Mouse (Mus musculus) embryonic facial prominence, embryonic 11.5 days (tissue): ENCODE measurements at regions not wholly inside any gene's neighbourhood (a gene's known extent, or its start where the extent isn't known, plus 50 kb on each side); places are given as distances from the start of the nearest gene placed in this dataset.
"Not testable (repeated sequence)": the region's sequence is repeated elsewhere in the genome, so short reads cannot be mapped to it uniquely, and the experiment has no call there.

ENCODE experiments used
- ATAC-seq: fragments of 200-750 bp; cut with Nextera tagmentation; replicated peaks from 2 replicates; pipeline ENCODE4 v1.8.0; 2017; ENCODE audit warnings: low read depth; ENCODE audit not compliant: insufficient number of reproducible peaks, low FRiP score, low TSS enrichment
- DNase-seq: peaks from one replicate; pipeline ENCODE4 v3.0.0-alpha.2; 2015; ENCODE audit warnings: low spot score
- H3K27ac ChIP-seq: fragments of 300-500 bp; sonication (generic); replicated peaks from 2 replicates; pipeline ENCODE4 v1.5.1; 2014; ENCODE audit warnings: mild to moderate bottlenecking, low read depth, low read length, control low read depth
- H3K27me3 ChIP-seq: fragments of 300-500 bp; sonication (generic); 2 replicates; pipeline ENCODE4 v1.6.1; 2014; ENCODE audit warnings: mild to moderate bottlenecking, low read length, moderate library complexity, mixed read lengths; ENCODE audit not compliant: control insufficient read depth, insufficient read depth
- H3K36me3 ChIP-seq: fragments of 300-500 bp; sonication (generic); replicated peaks from 2 replicates; pipeline ENCODE4 v1.6.1; 2014; ENCODE audit warnings: low read depth, mild to moderate bottlenecking, low read length, moderate library complexity, mixed read lengths; ENCODE audit not compliant: control insufficient read depth, insufficient read depth
- H3K4me1 ChIP-seq: fragments of 300-500 bp; sonication (generic); 2 replicates; pipeline ENCODE4 v1.6.1; 2014; ENCODE audit warnings: low read length, mixed read lengths; ENCODE audit not compliant: control insufficient read depth, insufficient read depth
- H3K4me2 ChIP-seq: fragments of 300-500 bp; sonication (generic); 2 replicates; pipeline ENCODE4 v1.6.1; 2014; ENCODE audit warnings: low read depth, mild to moderate bottlenecking, control low read depth, low read length, moderate library complexity
- H3K4me3 ChIP-seq: fragments of 300-500 bp; sonication (generic); 2 replicates; pipeline ENCODE4 v1.5.1; 2014; ENCODE audit warnings: low read depth, low read length, control low read depth
- H3K9ac ChIP-seq: fragments of 300-500 bp; sonication (generic); replicated peaks from 2 replicates; pipeline ENCODE4 v1.6.1; 2014; ENCODE audit warnings: mild to moderate bottlenecking, control low read depth, low read length
- H3K9me3 ChIP-seq: fragments of 300-500 bp; sonication (generic); replicated peaks from 2 replicates; pipeline ENCODE4 v1.6.1; 2016; ENCODE audit warnings: mild to moderate bottlenecking, low read length, inconsistent platforms, mixed read lengths; ENCODE audit not compliant: control insufficient read depth
- WGBS: fragments of 180-500 bp; shearing (Covaris S2); extraction: QIAGEN DNeasy Blood & Tissue Kit; methylation state at CpG from one replicate; pipeline ENCODE4 v1.1.7; 2014; 5-methylcytosine and 5-hydroxymethylcytosine counted together

DNA sequence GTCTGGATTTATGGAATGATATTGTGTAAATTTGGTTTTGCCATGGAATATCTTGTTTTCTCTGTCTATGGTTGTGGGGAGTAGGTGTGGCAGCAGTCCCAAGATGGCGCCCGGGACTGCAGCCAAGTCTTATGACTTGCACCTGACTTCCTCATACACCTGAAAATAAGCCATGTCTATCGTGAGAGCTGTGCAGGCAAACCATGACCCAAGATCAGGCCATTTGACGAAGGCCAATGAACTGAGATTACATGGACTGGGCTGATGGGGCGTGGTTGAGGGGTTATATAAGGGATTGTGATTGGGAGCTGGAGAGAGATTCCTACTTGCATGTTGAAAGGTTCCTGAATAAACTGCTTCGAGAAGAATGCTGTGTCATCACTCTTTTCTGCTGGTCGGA, 139.5 kb downstream of the Slc6a15 start:
- not testable (repeated sequence) for H3K9me3 ChIP-seq

DNA sequence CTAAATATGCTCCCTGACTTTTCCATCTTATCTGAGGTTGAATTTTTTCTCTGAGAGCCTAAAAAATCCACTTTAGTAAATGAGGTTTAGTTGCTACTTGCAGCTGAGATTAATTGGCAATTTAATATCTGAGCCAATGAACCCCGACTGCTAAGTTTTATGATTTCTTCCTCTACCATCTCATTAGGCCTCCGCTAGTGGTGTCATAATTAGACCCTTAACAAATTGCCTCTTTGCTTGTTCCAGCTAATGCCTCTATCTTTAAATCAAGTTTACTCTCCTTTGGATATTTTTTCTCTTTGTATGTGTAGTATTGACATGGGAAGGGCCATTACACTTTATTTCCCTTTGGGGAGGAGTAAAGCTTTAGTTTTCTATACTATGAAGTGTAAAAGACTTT, 176.9 kb downstream of the Slc6a15 start:
- Histone ChIP-seq H3K27ac (no peak overlapping the region), H3K27me3 (no peaks in the 10 kb centered on the region), H3K4me3 (no peak overlapping the region), H3K9me3 (no peaks in the 10 kb centered on the region), H3K9ac (no peak overlapping the region), H3K4me1 (no peaks in the 10 kb centered on the region), H3K36me3 (no peaks in the 10 kb centered on the region), H3K4me2 (no peak overlapping the region)
- DNase-seq (no peak), ATAC-seq (no peak)
- WGBS, result 87% methylated on average over 2 of the region's 2 CpGs

More for the DNA sequence above, 139.5 kb downstream of the Slc6a15 start:
- not testable (repeated sequence) for H3K36me3 ChIP-seq, H3K27me3 ChIP-seq, H3K4me1 ChIP-seq, DNase-seq, H3K4me3 ChIP-seq, H3K9ac ChIP-seq, H3K27ac ChIP-seq, ATAC-seq, H3K4me2 ChIP-seq
- 90% methylated on average over 7 of the region's 7 CpGs for WGBS

GRCm38 (mm10) chr10:103549510-103549909, 181.9 kb downstream of the Slc6a15 start:
- DNase-seq (no peak), ATAC-seq (no peak)
- H3K4me2 ChIP-seq, result no peak overlapping the region
- H3K9me3 ChIP-seq, result no peaks in the 10 kb centered on the region
- H3K9ac ChIP-seq, result no peak overlapping the region
- no peak overlapping the region for H3K4me3 ChIP-seq
- no peaks in the 10 kb centered on the region for H3K27me3 ChIP-seq
- no peaks in the 10 kb centered on the region for H3K4me1 ChIP-seq
- WGBS, result 85% methylated on average over 2 of the region's 2 CpGs
- no peak overlapping the region for H3K27ac ChIP-seq
- no peaks in the 10 kb centered on the region for H3K36me3 ChIP-seq

GRCm38 (mm10) chr10:103585097-103585496, 217.5 kb downstream of the Slc6a15 start:
- no peak for DNase-seq

DNA sequence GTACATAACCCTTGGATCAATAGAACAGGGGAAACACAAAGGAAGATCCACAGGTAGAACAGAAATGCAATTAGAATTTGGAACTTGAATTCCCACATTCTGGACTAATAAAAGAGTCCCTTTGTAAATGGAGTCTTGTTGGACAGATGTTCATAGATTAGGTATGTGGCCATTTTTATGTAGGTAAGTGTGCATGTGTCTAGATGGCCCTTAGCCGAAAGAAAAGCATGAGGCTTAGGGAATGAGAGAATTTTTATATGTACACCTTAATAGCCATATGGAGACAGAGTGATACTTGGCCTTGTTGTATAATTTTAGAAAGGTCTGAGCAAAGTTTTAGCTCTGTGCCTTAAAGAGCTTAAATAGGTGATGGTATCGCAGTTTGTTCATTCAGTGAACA, 217.9 kb downstream of the Slc6a15 start:
- no peak for ATAC-seq
- Histone ChIP-seq H3K4me2 (no peak overlapping the region), H3K9me3 (no peaks in the 10 kb centered on the region), H3K27me3 (no peaks in the 10 kb centered on the region), H3K36me3 (no peaks in the 10 kb centered on the region), H3K27ac (no peak overlapping the region), H3K4me1 (no peaks in the 10 kb centered on the region), H3K9ac (no peak overlapping the region), H3K4me3 (no peak overlapping the region)
- DNase-seq, result no peak
- 94% methylated on average over 2 of the region's 2 CpGs for WGBS

More at GRCm38 (mm10) chr10:103585097-103585496, 217.5 kb downstream of the Slc6a15 start:
- Histone ChIP-seq H3K4me2 (no peak overlapping the region), H3K4me1 (no peaks in the 10 kb centered on the region), H3K27ac (no peak overlapping the region), H3K9ac (no peak overlapping the region), H3K9me3 (no peaks in the 10 kb centered on the region), H3K36me3 (no peaks in the 10 kb centered on the region), H3K4me3 (no peak overlapping the region), H3K27me3 (no peaks in the 10 kb centered on the region)
- ATAC-seq, result no peak
- WGBS, result 69% methylated on average over 3 of the region's 3 CpGs

DNA sequence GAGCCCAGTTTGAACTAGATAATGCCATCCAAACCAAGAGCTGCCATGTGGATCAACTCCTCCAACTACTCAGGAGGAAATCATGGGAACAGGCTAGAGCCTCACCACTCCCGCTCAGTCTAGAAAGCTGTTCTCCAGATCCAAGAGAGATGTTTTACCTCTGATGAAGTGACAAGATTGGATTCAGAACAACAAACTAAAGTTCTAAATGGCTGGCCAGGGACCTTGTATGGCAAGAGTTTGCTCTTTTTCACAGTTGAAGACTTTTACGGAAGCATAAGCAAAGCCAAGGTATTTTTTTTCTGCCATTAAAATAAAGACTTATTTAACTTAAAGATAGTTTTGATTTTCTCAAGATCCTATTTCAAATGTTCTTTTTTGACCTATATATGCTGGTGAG, 224.4 kb downstream of the Slc6a15 start:
- H3K4me2 ChIP-seq, result no peak overlapping the region
- H3K36me3 ChIP-seq, result no peaks in the 10 kb centered on the region
- no peaks in the 10 kb centered on the region for H3K27me3 ChIP-seq
- 88% methylated on average over 2 of the region's 2 CpGs for WGBS
- H3K27ac ChIP-seq, result no peak overlapping the region
- DNase-seq, result no peak
- H3K9ac ChIP-seq, result no peak overlapping the region
- ATAC-seq, result no peak
- H3K4me1 ChIP-seq, result no peaks in the 10 kb centered on the region
- H3K9me3 ChIP-seq, result no peaks in the 10 kb centered on the region
- no peak overlapping the region for H3K4me3 ChIP-seq

DNA sequence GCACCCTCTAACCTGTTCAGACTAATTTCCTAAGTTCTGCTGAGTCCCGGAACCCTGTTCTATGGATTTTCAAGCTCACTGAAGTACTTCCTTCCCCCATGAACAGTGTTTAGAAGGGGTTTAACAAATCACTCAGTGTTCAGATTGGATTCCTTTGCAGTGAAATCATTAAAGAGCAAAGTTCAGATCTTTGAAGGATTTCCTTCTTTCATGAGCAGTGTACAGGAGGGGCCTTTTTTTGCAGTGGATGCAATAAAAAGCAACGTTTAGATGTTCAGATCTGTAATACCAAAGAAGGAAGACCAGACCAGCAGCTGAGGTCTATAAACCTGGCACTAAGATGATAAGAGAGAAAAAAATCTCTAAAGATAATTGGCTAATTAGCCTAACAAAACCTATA, 273.6 kb downstream of the Slc6a15 start:
- Histone ChIP-seq H3K4me3 (no peak overlapping the region), H3K27me3 (no peaks in the 10 kb centered on the region), H3K36me3 (no peaks in the 10 kb centered on the region), H3K4me1 (no peaks in the 10 kb centered on the region), H3K9me3 (no peaks in the 10 kb centered on the region), H3K4me2 (no peak overlapping the region), H3K9ac (no peak overlapping the region), H3K27ac (no peak overlapping the region)
- DNase-seq, result no peak
- ATAC-seq, result no peak
- WGBS, result 87% methylated on average over 2 of the region's 2 CpGs

GRCm38 (mm10) chr10:103649848-103650247, 282.3 kb downstream of the Slc6a15 start:
- Histone ChIP-seq H3K9ac (no peak overlapping the region), H3K27me3 (no peaks in the 10 kb centered on the region), H3K36me3 (no peaks in the 10 kb centered on the region), H3K27ac (no peak overlapping the region), H3K4me1 (no peaks in the 10 kb centered on the region), H3K9me3 (no peaks in the 10 kb centered on the region), H3K4me2 (no peak overlapping the region), H3K4me3 (no peak overlapping the region)
- no peak for ATAC-seq
- WGBS, result 85% methylated on average over 3 of the region's 3 CpGs
- no peak for DNase-seq
